Mouse (Mus musculus) liver (tissue): Measurements from ENCODE around the gene Prb1.
"Not testable (repeated sequence)": the region's sequence is repeated elsewhere in the genome, so short reads cannot be mapped to it uniquely, and the experiment has no call there.

Source experiments
- DNase-seq: peaks from one replicate; pipeline ENCODE4 v3.0.0-alpha.2; 2020; ENCODE audit warnings: mixed read lengths

The Prb1 gene

DNA sequence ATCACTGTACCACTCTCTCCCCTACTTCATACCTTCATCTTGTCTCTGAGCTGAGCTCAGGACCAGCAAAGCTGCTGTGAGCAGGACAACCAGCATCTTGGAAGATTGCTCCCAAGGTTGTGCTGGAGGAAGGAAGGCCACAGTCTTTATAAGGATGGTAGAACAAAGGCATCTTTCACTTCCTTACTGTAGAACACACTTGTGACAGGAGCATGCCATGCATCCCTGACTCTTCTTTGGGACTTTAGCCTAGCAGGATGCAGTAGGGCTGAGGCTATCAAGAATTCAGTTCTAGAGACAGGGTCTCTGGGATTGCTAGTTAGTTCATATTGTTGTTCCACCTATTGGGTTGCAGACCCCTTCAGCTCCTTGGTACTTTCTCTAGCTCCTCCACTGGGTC is at the start of gene Prb1:
TSS of gene Prb1 (minus strand) at position 101 of the 400 bp plus-strand sequence.
- DNase-seq = not testable (repeated sequence)
